Mouse (Mus musculus): ENCODE data around the gene Ppfibp2.

GRCm38 (mm10) chr7:107609622-107610255, 14.7 kb downstream of the Ppfibp2 start:
- TF ChIP-seq ZC3H11A (IDR thresholded peaks at IDR 0.05; ENCODE audit: borderline replicate concordance, low read depth, low read length): no peak
- TF ChIP-seq ZNF384 (IDR thresholded peaks at IDR 0.05; ENCODE audit: low read depth, low read length): no peak

Measured in ES-E14 (cell line).